Mouse (Mus musculus) bone marrow, adult 2 months (tissue): Measurements from ENCODE around the gene Aox1. TPM values are rescaled to one million over a fixed set of nuclear protein-coding genes. Genes with fewer than 3 reads are reported as not detected.
"Not testable (repeated sequence)": the region's sequence is repeated elsewhere in the genome, so short reads cannot be mapped to it uniquely, and the experiment has no call there.

Experiments used
- H3K27ac ChIP-seq: fragments of 200-500 bp; 2 replicates; pipeline ENCODE4 v1.5.1; 2012; ENCODE audit warnings: low read depth, mild to moderate bottlenecking, control low read depth, inconsistent platforms, low read length; ENCODE audit not compliant: control insufficient read depth, poor library complexity, insufficient read depth
- H3K4me1 ChIP-seq: fragments of 200-500 bp; 2 replicates; pipeline ENCODE4 v1.6.1; 2011; ENCODE audit warnings: low read length; ENCODE audit not compliant: control insufficient read depth, insufficient read depth
- H3K4me3 ChIP-seq: fragments of 200-500 bp; replicated peaks from 2 replicates; pipeline ENCODE3; 2011; ENCODE audit warnings: mild to moderate bottlenecking, low read depth, low read length, control low read depth; ENCODE audit not compliant: control insufficient read depth
- CTCF ChIP-seq: fragments of 200-500 bp; IDR thresholded peaks from 2 replicates; pipeline ENCODE4 v1.5.1; 2011; ENCODE audit warnings: low read length, control low read depth; ENCODE audit not compliant: control insufficient read depth, insufficient read depth
- POLR2A ChIP-seq: fragments of 200-500 bp; IDR thresholded peaks from 2 replicates; pipeline ENCODE4 v1.6.1; 2011; ENCODE audit warnings: low read depth, mild to moderate bottlenecking, control low read depth, low read length, borderline replicate concordance; ENCODE audit not compliant: control insufficient read depth
- WGBS: fragments of 180-500 bp; shearing (Covaris S2); methylation state at CpG from one replicate; pipeline ENCODE4 v1.1.7; 2018; 5-methylcytosine and 5-hydroxymethylcytosine counted together
- polyA plus RNA-seq: library from polyadenylated mRNA; stranded (reverse); fragments of >200 nt; gene quantifications from 2 replicates; pipeline ENCODE4 v1.2.4, GENCODE M21; 2011; ENCODE audit warnings: low replicate concordance; ENCODE audit not compliant: missing spikeins, insufficient read depth, insufficient read length

The Aox1 gene
- polyA plus RNA-seq: 0.30 TPM in 1 of 2 replicates, not detected in the other

GRCm38 (mm10) chr1:58029636-58030117, at the start of gene Aox1:
Aox1 (plus strand) TSS chr1:58029931.
- no peak for TF ChIP-seq CTCF
- 4% methylated on average over 12 of the region's 12 CpGs for WGBS
- no peaks in the 10 kb centered on the region; the same call in 1 of the 2 replicates for H3K4me1 ChIP-seq
- H3K4me3 ChIP-seq: peak within 1 kb of the TSS; percentile 35
- no peak within 1 kb of the TSS for H3K27ac ChIP-seq

GRCm38 (mm10) chr1:57989052-57989600, 40.6 kb upstream of the Aox1 start:
- TF ChIP-seq CTCF (no peak), POLR2A (no peak)
- no peak overlapping the region for H3K4me3 ChIP-seq
- WGBS: 59% methylated on average over 6 of the region's 6 CpGs
- H3K27ac ChIP-seq: no peak overlapping the region
- H3K4me1 ChIP-seq: no peaks in the 10 kb centered on the region

GRCm38 (mm10) chr1:57991277-57991676, 38.5 kb upstream of the Aox1 start:
- Histone ChIP-seq H3K4me1 (no peaks in the 10 kb centered on the region; the same call in 1 of the 2 replicates), H3K4me3 (no peak overlapping the region), H3K27ac (no peak overlapping the region)
- TF ChIP-seq CTCF: no peak
- TF ChIP-seq POLR2A: no peak
- 71% methylated on average over 2 of the region's 2 CpGs for WGBS

GRCm38 (mm10) chr1:57995432-57996132, 34.1 kb upstream of the Aox1 start, which contains the start of gene Sgo2a:
Sgo2a (plus strand) TSS chr1:57995971.
- TF ChIP-seq CTCF (no peak), POLR2A (peak; percentile 49; the same call in 1 of the 2 replicates)
- 7% methylated on average over 30 of the region's 30 CpGs for WGBS
- H3K4me3 ChIP-seq: peak within 1 kb of the TSS; percentile 94

GRCm38 (mm10) chr1:57996133-57996615, 33.6 kb upstream of the Aox1 start:
- peak overlapping the region; percentile 94 for H3K4me3 ChIP-seq
- H3K27ac ChIP-seq: peak overlapping the region; percentile 77
- TF ChIP-seq POLR2A: no peak
- no peak for TF ChIP-seq CTCF
- WGBS: under 1% methylated on average over 29 of the region's 29 CpGs
- no peaks in the 10 kb centered on the region; the same call in 1 of the 2 replicates for H3K4me1 ChIP-seq

More at GRCm38 (mm10) chr1:57995432-57996132, 34.1 kb upstream of the Aox1 start, which contains the start of gene Sgo2a:
- Histone ChIP-seq H3K27ac (peak within 1 kb of the TSS; percentile 77), H3K4me1 (no peaks in the 10 kb centered on the region; the same call in 1 of the 2 replicates)

GRCm38 (mm10) chr1:57998146-57998545, 31.6 kb upstream of the Aox1 start:
- TF ChIP-seq CTCF (no peak), POLR2A (no peak)
- Histone ChIP-seq H3K4me3 (no peak overlapping the region), H3K27ac (no peak overlapping the region), H3K4me1 (no peaks in the 10 kb centered on the region; the same call in 1 of the 2 replicates)
- 72% methylated on average over 3 of the region's 3 CpGs for WGBS

GRCm38 (mm10) chr1:58006388-58006787, 23.3 kb upstream of the Aox1 start:
- not testable (repeated sequence) for H3K27ac ChIP-seq, H3K4me1 ChIP-seq, H3K4me3 ChIP-seq
- 86% methylated on average over 7 of the region's 7 CpGs for WGBS

GRCm38 (mm10) chr1:58018856-58019255, 10.9 kb upstream of the Aox1 start, which contains the start of gene Kctd18:
Kctd18 (minus strand) TSS chr1:58018956.
- Histone ChIP-seq H3K27ac (no peak within 1 kb of the TSS), H3K4me1 (no peaks in the 10 kb centered on the region), H3K4me3 (no peak within 1 kb of the TSS)
- WGBS: 91% methylated on average over 7 of the region's 7 CpGs
- TF ChIP-seq CTCF (no peak), POLR2A (no peak)
